Mouse (Mus musculus) embryonic facial prominence, embryonic 13.5 days (tissue): Measurements from ENCODE around the gene Utrn. TPM values are rescaled to one million over a fixed set of nuclear protein-coding genes. Genes with fewer than 3 reads are reported as not detected.

Experiments used
- ATAC-seq: fragments of 200-750 bp; cut with Nextera tagmentation; 2 replicates; pipeline ENCODE4 v1.8.0; 2017; ENCODE audit warnings: low read depth; ENCODE audit not compliant: insufficient number of reproducible peaks, insufficient read depth, low FRiP score, low TSS enrichment
- H3K27ac ChIP-seq: fragments of 300-500 bp; sonication (generic); 2 replicates; pipeline ENCODE4 v1.5.1; 2015; ENCODE audit warnings: moderate library complexity, mild to moderate bottlenecking, inconsistent platforms
- H3K27me3 ChIP-seq: fragments of 300-500 bp; sonication (generic); 2 replicates; pipeline ENCODE4 v1.6.1; 2015; ENCODE audit warnings: mild to moderate bottlenecking, inconsistent platforms
- H3K36me3 ChIP-seq: fragments of 300-500 bp; sonication (generic); 2 replicates; pipeline ENCODE4 v1.6.1; 2015; ENCODE audit warnings: mild to moderate bottlenecking, inconsistent platforms
- H3K4me1 ChIP-seq: fragments of 300-500 bp; sonication (generic); 2 replicates; pipeline ENCODE4 v1.6.1; 2015; ENCODE audit warnings: inconsistent platforms
- H3K4me2 ChIP-seq: fragments of 300-500 bp; sonication (generic); 2 replicates; pipeline ENCODE4 v1.6.1; 2015; ENCODE audit warnings: moderate library complexity, mild to moderate bottlenecking, inconsistent platforms
- H3K4me3 ChIP-seq: fragments of 300-500 bp; sonication (generic); 2 replicates; pipeline ENCODE4 v1.5.1; 2015; ENCODE audit warnings: mild to moderate bottlenecking, inconsistent platforms
- H3K9ac ChIP-seq: fragments of 300-500 bp; sonication (generic); 2 replicates; pipeline ENCODE4 v1.6.1; 2015; ENCODE audit warnings: mild to moderate bottlenecking, inconsistent platforms
- H3K9me3 ChIP-seq: fragments of 300-500 bp; sonication (generic); 2 replicates; pipeline ENCODE4 v1.6.1; 2016; ENCODE audit warnings: inconsistent platforms
- WGBS: fragments of 180-500 bp; shearing (Covaris S2); methylation state at CpG from one replicate; pipeline ENCODE4 v1.1.7; 2015; ENCODE audit warnings: mixed read lengths; 5-methylcytosine and 5-hydroxymethylcytosine counted together
- polyA plus RNA-seq: library from polyadenylated mRNA; unstranded; fragments of >200 nt; fragmentation: Nextera tagmentation; extraction: Ambion mirVana; gene quantifications from 2 replicates; pipeline ENCODE4 v1.2.1, GENCODE M21; 2015

Gene Utrn
- polyA plus RNA-seq, 1 experiment from 2014 or later, result 101 TPM

DNA sequence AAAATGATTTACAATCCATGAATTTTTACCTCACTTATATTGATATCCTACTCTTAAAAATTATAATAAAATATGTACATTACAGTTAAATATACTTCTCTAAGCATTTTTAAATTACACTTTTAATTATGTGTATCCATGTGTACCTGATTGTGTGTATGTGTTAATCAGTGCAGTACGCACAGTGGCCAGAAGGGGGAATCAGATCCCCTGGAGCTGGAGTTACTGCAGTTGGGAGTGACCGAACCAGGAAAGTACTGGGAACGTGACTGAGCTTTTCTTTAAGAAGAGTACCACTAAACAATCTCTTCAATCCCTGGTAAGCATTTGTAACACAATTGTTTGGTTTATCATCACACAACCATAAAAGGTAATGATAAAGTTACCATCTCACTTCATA is 285.7 kb downstream of the Utrn start:
- H3K9me3 ChIP-seq, result peaks cover 4% of the 10 kb centered on the region; the same call in 1 of the 2 replicates
- H3K27me3 ChIP-seq, result no peaks in the 10 kb centered on the region
- 91% methylated on average over 3 of the region's 3 CpGs for WGBS

DNA sequence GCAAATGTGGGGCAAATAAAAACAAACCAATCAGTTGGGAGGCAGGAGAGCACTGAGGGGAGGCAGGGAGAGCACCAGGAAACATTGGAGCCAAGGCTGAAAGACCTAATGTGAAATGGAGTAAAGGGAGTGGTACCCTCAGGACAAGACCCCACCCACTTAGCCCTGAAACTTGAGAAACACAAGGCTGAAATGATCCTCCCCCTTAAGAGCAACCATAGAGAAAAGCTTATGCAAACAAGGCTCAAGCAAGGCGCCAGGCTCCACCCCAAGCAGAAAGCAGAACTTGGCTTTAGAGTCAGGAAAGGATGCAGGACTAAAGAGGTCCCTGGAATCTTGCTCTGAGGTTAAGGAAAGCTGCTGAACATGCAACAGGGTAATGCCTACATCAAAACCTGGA is 290.1 kb downstream of the Utrn start:
- ATAC-seq, result peak; percentile 73
- no peak overlapping the region for H3K27ac ChIP-seq

More for the DNA sequence above, 285.7 kb downstream of the Utrn start:
- H3K4me2 ChIP-seq, result no peak overlapping the region
- no peak for ATAC-seq
- H3K4me1 ChIP-seq, result peaks cover 13% of the 10 kb centered on the region
- H3K27ac ChIP-seq, result no peak overlapping the region
- no peaks in the 10 kb centered on the region for H3K36me3 ChIP-seq
- H3K4me3 ChIP-seq, result no peak overlapping the region
- no peak overlapping the region for H3K9ac ChIP-seq

DNA sequence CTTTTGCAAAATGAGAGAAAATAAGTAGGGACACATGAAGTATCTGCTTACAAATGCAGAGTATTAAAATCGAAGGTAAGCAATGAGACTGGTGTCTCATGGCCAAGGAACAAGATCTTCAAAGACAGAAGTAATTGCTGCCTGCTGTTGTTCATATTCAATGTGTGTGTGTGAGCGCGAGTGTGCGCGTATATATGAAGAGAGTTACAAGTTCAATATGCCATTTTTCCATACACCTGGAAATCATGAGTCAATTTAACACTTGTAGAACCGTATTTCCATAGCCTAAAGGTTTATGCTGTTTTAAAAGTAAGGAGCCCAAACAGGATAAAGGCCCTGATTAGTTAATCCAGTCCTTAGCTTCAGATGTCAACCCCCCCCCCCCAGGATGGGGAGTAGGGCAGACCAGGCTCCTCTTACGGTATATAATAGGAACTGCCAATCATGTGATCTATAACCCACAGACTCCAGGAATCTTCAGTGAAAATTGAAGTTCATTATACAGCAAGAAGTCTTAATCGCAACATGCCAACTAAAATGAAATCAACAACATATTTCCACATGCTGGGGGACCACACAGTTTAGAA is 293.2 kb downstream of the Utrn start:
- no peaks in the 10 kb centered on the region for H3K36me3 ChIP-seq
- H3K27ac ChIP-seq, result peak overlapping the region; percentile 57; the same call in 1 of the 2 replicates
- peak; percentile 66; the same call in 1 of the 2 replicates for ATAC-seq
- H3K27me3 ChIP-seq, result no peaks in the 10 kb centered on the region
- H3K4me3 ChIP-seq, result no peak overlapping the region
- peaks cover 52% of the 10 kb centered on the region for H3K4me1 ChIP-seq
- no peak overlapping the region; the same call in 1 of the 2 replicates for H3K4me2 ChIP-seq
- H3K9ac ChIP-seq, result no peak overlapping the region
- H3K9me3 ChIP-seq, result no peaks in the 10 kb centered on the region
- 18% methylated on average over 8 of the region's 8 CpGs for WGBS

More for the DNA sequence above, 290.1 kb downstream of the Utrn start:
- Histone ChIP-seq H3K4me2 (no peak overlapping the region), H3K36me3 (no peaks in the 10 kb centered on the region), H3K9ac (no peak overlapping the region), H3K27me3 (no peaks in the 10 kb centered on the region), H3K9me3 (peaks cover 4% of the 10 kb centered on the region; the same call in 1 of the 2 replicates), H3K4me3 (no peak overlapping the region), H3K4me1 (peaks cover 45% of the 10 kb centered on the region)
- 13% methylated on average over 1 of the region's 1 CpGs for WGBS

DNA sequence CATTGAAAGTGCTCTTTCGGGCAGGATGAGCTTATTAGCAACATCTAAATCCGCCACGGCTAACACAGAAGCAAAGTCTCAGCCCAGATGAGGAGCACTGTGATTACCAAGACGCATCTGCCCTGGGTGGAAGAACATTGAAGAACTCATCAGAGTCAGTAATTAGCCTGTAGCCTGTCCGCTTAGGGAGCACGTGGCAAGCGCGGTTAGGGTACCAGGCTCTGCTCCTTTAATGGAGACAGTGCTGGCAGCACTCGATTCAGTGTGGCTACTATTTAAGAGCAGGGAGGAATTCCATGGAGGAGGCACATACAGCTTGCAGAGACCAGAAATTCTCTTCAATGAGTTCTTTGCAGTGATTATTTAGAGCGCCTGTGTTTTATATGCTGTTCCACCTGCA is 294.4 kb downstream of the Utrn start:
- no peak overlapping the region for H3K27ac ChIP-seq
- peaks cover 50% of the 10 kb centered on the region for H3K4me1 ChIP-seq
- WGBS, result 42% methylated on average over 10 of the region's 10 CpGs
- H3K36me3 ChIP-seq, result no peaks in the 10 kb centered on the region
- no peak overlapping the region for H3K4me3 ChIP-seq
- no peaks in the 10 kb centered on the region for H3K9me3 ChIP-seq
- H3K9ac ChIP-seq, result no peak overlapping the region
- H3K27me3 ChIP-seq, result no peaks in the 10 kb centered on the region
- no peak for ATAC-seq
- H3K4me2 ChIP-seq, result peak overlapping the region; percentile 1; the same call in 1 of the 2 replicates

DNA sequence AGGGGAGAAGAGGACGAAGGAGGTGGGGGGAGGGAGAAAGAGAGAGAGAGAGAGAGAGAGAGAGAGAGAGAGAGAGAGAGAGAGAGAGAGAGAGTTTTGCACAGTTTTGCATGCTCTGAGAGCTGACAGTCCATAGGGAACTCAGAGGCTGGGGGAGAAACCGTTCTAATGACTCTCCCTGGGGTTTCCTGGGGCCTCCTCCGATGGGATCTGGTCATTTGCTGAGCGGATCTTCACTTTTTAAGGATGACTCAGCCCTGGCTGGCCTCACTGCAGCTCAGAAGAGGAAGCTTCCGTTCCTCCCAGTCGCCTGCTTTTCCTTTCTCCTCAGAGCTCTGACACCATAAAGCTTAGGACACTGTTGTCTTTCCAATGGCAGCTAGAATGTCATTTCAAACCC is 295.6 kb downstream of the Utrn start:
- H3K27ac ChIP-seq, result no peak overlapping the region
- H3K27me3 ChIP-seq, result no peaks in the 10 kb centered on the region
- H3K9ac ChIP-seq, result no peak overlapping the region
- peaks cover 41% of the 10 kb centered on the region for H3K4me1 ChIP-seq
- ATAC-seq, result no peak
- no peaks in the 10 kb centered on the region for H3K36me3 ChIP-seq
- H3K9me3 ChIP-seq, result no peaks in the 10 kb centered on the region
- 12% methylated on average over 6 of the region's 6 CpGs for WGBS
- no peak overlapping the region for H3K4me2 ChIP-seq
- no peak overlapping the region for H3K4me3 ChIP-seq

DNA sequence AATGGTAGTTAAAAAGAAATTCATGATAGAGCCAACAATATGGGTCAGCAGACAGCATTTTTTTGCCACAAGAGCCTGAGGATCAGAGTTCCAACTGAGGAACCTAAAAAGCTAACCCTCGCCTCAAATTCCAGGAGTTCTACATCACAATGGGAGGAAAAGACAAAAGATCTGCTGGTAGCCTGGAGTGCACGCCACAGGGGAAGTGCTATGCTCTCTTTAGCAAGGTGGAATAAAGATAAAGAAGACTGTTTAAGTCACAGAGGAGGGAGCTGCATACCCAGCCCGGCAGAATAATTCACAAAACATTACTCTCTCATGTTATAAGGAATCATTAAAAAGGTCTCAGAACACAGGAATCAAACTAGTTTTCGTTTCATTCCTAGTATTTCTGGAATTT is 296.4 kb downstream of the Utrn start:
- no peak for ATAC-seq
- no peak overlapping the region for H3K9ac ChIP-seq

DNA sequence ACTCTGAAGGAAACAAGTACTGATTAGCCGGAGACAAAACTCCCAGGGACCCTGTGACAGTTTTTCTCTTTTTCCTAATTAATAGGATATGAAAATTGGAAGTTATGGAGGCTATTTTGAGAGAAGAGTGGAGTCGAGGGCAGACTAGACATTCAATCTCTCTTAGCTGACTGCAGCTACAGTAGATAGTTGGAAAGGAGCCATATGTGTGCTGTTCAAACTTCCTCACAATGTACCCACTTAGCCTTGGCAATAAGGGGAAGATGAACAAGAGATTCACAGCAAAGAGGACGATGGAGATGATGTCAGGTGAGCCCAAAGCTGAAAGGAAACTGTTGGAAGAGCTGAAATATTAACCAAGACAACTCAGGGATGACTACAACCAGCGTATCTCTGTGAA is 304.7 kb downstream of the Utrn start:
- Histone ChIP-seq H3K4me3 (no peak overlapping the region), H3K27ac (no peak overlapping the region), H3K36me3 (no peaks in the 10 kb centered on the region), H3K4me2 (no peak overlapping the region), H3K9ac (no peak overlapping the region), H3K4me1 (no peaks in the 10 kb centered on the region; the same call in 1 of the 2 replicates), H3K27me3 (no peaks in the 10 kb centered on the region), H3K9me3 (no peaks in the 10 kb centered on the region)
- 75% methylated on average over 4 of the region's 4 CpGs for whole genome bisulfite sequencing
- no peak for ATAC-seq

More for the DNA sequence above, 296.4 kb downstream of the Utrn start:
- WGBS, result 44% methylated on average over 4 of the region's 4 CpGs
- peaks cover 38% of the 10 kb centered on the region for H3K4me1 ChIP-seq
- no peak overlapping the region for H3K4me3 ChIP-seq
- H3K27ac ChIP-seq, result no peak overlapping the region
- no peaks in the 10 kb centered on the region for H3K27me3 ChIP-seq
- no peaks in the 10 kb centered on the region for H3K36me3 ChIP-seq
- no peak overlapping the region for H3K4me2 ChIP-seq
- H3K9me3 ChIP-seq, result no peaks in the 10 kb centered on the region

DNA sequence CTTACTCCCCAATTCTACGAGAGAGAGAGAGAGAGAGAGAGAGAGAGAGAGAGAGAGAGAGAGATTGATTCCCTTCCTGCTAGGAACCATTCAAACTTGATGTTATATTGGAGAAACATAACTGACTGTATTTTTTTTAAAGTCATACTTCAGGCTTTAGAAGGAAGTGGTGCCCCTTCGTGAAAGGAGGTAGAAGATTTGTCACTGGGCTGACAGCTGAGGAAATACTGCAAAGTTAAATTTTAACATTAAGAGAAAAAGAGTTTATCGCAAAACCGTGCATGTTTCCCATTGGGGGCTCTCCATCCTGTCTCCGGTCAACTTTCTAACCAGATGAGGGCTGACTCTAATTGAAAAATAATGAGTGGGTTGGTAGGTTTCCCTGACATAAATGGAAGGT is 310.4 kb downstream of the Utrn start:
- 82% methylated on average over 5 of the region's 5 CpGs for WGBS
- no peaks in the 10 kb centered on the region for H3K27me3 ChIP-seq
- H3K4me2 ChIP-seq, result no peak overlapping the region
- no peak overlapping the region for H3K4me3 ChIP-seq
- H3K9ac ChIP-seq, result no peak overlapping the region
- no peaks in the 10 kb centered on the region; the same call in 1 of the 2 replicates for H3K4me1 ChIP-seq
- H3K36me3 ChIP-seq, result no peaks in the 10 kb centered on the region
- no peak for ATAC-seq
- H3K9me3 ChIP-seq, result no peaks in the 10 kb centered on the region
- no peak overlapping the region for H3K27ac ChIP-seq

DNA sequence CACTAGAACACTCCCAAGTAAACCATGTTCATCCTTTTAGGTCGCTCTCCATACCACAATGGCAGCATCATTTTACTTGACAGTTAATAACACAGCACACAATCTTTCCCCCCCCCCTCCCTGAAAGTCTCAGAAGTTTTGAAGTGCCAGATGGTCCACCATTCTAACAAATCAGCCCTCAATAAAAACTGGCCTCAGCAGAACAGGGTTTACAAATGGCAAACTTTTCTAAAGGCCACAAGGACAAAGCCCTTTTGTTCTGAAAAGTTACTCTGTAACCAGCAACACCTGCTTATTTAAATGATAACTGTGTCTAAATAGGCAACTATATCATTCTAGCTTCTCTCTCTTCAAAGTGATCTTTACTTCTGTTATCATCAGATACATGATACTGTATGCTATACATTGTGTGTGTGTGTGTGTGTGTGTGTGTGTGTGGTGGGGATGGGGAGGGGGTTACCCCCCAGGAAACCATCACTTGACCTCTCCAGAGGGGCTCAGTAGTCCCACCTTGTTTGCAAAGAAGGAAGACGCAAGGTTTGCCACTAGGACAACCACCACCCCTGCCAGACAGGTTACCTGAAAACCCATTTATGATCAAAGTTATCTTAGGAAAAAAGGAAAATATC is 315.0 kb downstream of the Utrn start:
- Histone ChIP-seq H3K36me3 (no peaks in the 10 kb centered on the region), H3K9ac (no peak overlapping the region), H3K4me1 (peaks cover 29% of the 10 kb centered on the region), H3K9me3 (no peaks in the 10 kb centered on the region), H3K4me3 (no peak overlapping the region), H3K27ac (no peak overlapping the region), H3K4me2 (no peak overlapping the region), H3K27me3 (no peaks in the 10 kb centered on the region)
- no peak for ATAC-seq
- WGBS, result 69% methylated on average over 2 of the region's 2 CpGs

DNA sequence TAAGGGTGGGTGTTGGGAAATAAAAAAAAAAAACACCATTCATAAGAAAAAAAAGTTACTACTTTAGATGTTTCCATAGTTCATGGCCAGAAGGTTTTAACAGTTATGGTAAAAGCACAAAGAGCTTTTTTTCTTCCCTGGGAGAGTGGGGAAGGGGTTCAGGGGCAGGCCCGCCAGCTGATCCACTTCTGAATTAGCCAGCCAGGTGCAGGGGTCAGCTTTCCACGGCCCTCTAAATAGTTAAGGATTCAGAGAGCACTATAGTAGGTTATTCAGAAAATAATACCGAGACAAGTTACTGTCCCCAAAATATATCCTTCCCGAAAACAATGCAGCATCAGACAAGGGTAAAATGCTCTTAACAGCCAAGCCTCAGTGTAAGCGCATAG is 316.3 kb downstream of the Utrn start:
- no peak for ATAC-seq
- no peak overlapping the region for H3K4me2 ChIP-seq
- H3K27ac ChIP-seq, result peak overlapping the region; percentile 28; the same call in 1 of the 2 replicates
- no peak overlapping the region for H3K4me3 ChIP-seq
- H3K9ac ChIP-seq, result no peak overlapping the region
- no peaks in the 10 kb centered on the region for H3K9me3 ChIP-seq
- WGBS, result 37% methylated on average over 5 of the region's 5 CpGs
- H3K27me3 ChIP-seq, result no peaks in the 10 kb centered on the region
- H3K36me3 ChIP-seq, result no peaks in the 10 kb centered on the region
- H3K4me1 ChIP-seq, result peaks cover 38% of the 10 kb centered on the region

DNA sequence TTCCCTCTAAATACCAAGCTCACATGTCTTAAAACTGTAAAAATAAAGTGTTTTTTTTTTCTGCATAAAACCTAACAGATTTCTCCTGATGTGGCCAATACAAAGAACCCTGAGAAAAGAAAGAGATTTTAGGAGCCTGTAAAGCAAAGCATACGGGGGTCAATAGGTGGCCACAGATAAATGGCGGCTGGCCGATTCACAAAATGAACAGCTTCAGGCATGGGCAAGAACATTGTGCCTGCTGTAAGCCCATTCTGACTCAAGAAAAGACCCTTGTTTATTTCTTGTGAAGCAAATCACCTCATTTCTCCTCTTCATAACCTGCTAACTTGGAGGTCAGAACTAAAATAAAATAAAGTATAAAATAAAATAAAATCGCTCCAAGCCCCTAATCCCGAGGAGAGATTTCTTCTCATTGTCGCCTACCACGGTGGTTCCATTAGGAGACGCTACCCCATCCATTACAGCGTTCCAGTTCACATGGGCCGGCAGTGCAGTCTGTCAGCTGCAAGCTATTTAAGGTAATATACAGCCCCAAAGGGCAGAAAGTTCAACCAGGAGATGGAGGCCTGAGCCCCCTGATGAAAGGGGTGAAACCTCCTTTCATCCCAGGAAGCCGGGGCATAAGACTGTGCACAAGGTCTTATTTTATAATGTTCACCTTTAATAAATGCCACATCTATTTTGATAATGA is 316.8 kb downstream of the Utrn start:
- no peak overlapping the region for H3K4me2 ChIP-seq
- no peaks in the 10 kb centered on the region for H3K36me3 ChIP-seq
- peaks cover 39% of the 10 kb centered on the region for H3K4me1 ChIP-seq
- H3K27me3 ChIP-seq, result no peaks in the 10 kb centered on the region
- no peak overlapping the region for H3K9ac ChIP-seq
- H3K9me3 ChIP-seq, result no peaks in the 10 kb centered on the region
- 0 out of 2 replicates have a peak overlapping the region, but pooled peaks have one; percentile 22 for H3K27ac ChIP-seq
- 32% methylated on average over 11 of the region's 11 CpGs for WGBS
- no peak overlapping the region for H3K4me3 ChIP-seq
- ATAC-seq, result no peak

DNA sequence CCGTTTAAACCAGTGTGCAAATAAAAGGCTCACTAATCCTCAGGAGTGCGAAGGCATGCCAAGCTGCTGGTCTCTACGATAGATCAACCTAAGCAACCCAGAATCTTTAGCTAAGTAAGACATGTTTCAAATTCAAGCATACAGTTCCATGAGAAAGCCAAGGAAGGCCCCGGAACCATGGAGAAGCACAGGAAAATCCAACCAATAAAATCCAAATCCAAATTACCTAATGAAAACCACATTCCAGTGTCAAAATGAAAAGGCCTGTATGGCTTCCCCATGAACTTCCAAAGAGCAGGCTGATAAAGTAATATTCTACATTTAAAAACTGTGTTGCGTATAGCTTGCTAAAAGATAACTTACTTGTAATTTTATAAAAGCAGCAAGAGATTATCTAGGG is 317.4 kb downstream of the Utrn start:
- H3K36me3 ChIP-seq, result no peaks in the 10 kb centered on the region
- no peaks in the 10 kb centered on the region for H3K9me3 ChIP-seq
- no peak overlapping the region for H3K9ac ChIP-seq
- ATAC-seq, result no peak
- H3K27ac ChIP-seq, result peak overlapping the region; percentile 57
- no peak overlapping the region for H3K4me3 ChIP-seq
- no peaks in the 10 kb centered on the region for H3K27me3 ChIP-seq
- 45% methylated on average over 5 of the region's 5 CpGs for WGBS
- no peak overlapping the region for H3K4me2 ChIP-seq
- H3K4me1 ChIP-seq, result peaks cover 45% of the 10 kb centered on the region
